Mouse (Mus musculus) hindbrain, embryonic 12.5 days (tissue): Measurements from ENCODE around the gene Ncoa3. TPM values are rescaled to one million over a fixed set of nuclear protein-coding genes. Genes with fewer than 3 reads are reported as not detected.

Experiments used
- ATAC-seq: fragments of 200-750 bp; cut with Nextera tagmentation; 2 replicates; pipeline ENCODE4 v1.8.0; 2017; ENCODE audit warnings: moderate TSS enrichment; ENCODE audit not compliant: low FRiP score
- H3K27ac ChIP-seq: fragments of 300-500 bp; sonication (generic); 2 replicates; pipeline ENCODE4 v1.5.1; 2016; ENCODE audit warnings: mild to moderate bottlenecking
- H3K27me3 ChIP-seq: fragments of 300-500 bp; sonication (generic); 2 replicates; pipeline ENCODE4 v1.6.1; 2016; ENCODE audit warnings: mild to moderate bottlenecking
- H3K36me3 ChIP-seq: fragments of 300-500 bp; sonication (generic); 2 replicates; pipeline ENCODE4 v1.6.1; 2016; ENCODE audit warnings: mild to moderate bottlenecking
- H3K4me1 ChIP-seq: fragments of 300-500 bp; sonication (generic); 2 replicates; pipeline ENCODE4 v1.6.1; 2016
- H3K4me2 ChIP-seq: fragments of 300-500 bp; sonication (generic); replicated peaks from 2 replicates; pipeline ENCODE4 v1.6.1; 2016; ENCODE audit warnings: mild to moderate bottlenecking
- H3K4me3 ChIP-seq: fragments of 300-500 bp; sonication (generic); 2 replicates; pipeline ENCODE4 v1.5.1; 2016; ENCODE audit warnings: mild to moderate bottlenecking
- H3K9ac ChIP-seq: fragments of 300-500 bp; sonication (generic); 2 replicates; pipeline ENCODE4 v1.6.1; 2016; ENCODE audit warnings: mild to moderate bottlenecking, moderate library complexity
- H3K9me3 ChIP-seq: fragments of 300-500 bp; sonication (generic); replicated peaks from 2 replicates; pipeline ENCODE4 v1.6.1; 2016; ENCODE audit warnings: mild to moderate bottlenecking
- WGBS: fragments of 180-500 bp; shearing (Covaris S2); methylation state at CpG from one replicate; pipeline ENCODE4 v1.1.7; 2016; 5-methylcytosine and 5-hydroxymethylcytosine counted together
- polyA plus RNA-seq: library from polyadenylated mRNA; unstranded; fragments of >200 nt; fragmentation: Nextera tagmentation; extraction: Ambion mirVana; gene quantifications from 2 replicates; pipeline ENCODE4 v1.2.1, GENCODE M21; 2016

The Ncoa3 gene
- polyA plus RNA-seq, 1 experiment from 2014 or later = 14.9 TPM

DNA sequence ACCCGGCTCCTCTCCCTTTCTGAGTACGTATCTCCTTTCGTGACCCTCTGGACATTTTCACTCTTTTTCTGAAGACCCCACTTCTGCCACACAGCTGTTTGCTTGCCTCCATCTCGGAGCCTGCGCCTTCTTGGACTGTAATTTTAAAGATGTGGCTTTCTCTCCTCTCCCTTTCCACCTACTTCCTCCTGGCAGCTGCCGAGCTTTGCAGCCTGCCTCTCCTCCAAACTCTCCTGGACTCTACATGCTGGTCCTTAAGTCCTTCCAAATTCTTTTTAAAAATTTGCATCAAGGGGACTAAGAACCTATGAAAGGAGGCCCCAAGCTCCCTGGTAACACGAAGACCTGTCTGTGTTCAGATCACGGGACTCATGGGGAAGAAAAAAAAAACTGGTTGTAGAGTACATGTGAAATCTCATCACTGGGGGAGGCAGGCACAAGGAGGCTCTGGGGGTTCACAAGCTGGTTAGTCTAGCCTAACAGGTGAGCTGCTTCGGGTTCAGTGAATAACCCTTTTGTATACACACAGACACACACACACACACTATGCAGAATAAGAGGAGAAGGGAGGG lies 35.1 kb upstream of the Ncoa3 start:
- no peak for ATAC-seq
- H3K4me2 ChIP-seq = no peak overlapping the region
- H3K4me1 ChIP-seq = peaks cover 3% of the 10 kb centered on the region; the same call in 1 of the 2 replicates
- no peak overlapping the region for H3K27ac ChIP-seq
- no peak overlapping the region for H3K4me3 ChIP-seq
- no peaks in the 10 kb centered on the region for H3K36me3 ChIP-seq
- 72% methylated on average over 9 of the region's 9 CpGs for WGBS
- H3K9ac ChIP-seq = no peak overlapping the region
- H3K27me3 ChIP-seq = no peaks in the 10 kb centered on the region
- H3K9me3 ChIP-seq = no peaks in the 10 kb centered on the region

GRCm38 (mm10) chr2:165958556-165958955 lies 33.9 kb upstream of the Ncoa3 start:
- Histone ChIP-seq H3K4me3 (no peak overlapping the region), H3K4me1 (peaks cover 3% of the 10 kb centered on the region; the same call in 1 of the 2 replicates), H3K36me3 (no peaks in the 10 kb centered on the region), H3K27ac (no peak overlapping the region), H3K9me3 (no peaks in the 10 kb centered on the region), H3K27me3 (no peaks in the 10 kb centered on the region), H3K4me2 (no peak overlapping the region), H3K9ac (no peak overlapping the region)
- no peak for ATAC-seq
- 62% methylated on average over 6 of the region's 6 CpGs for WGBS

DNA sequence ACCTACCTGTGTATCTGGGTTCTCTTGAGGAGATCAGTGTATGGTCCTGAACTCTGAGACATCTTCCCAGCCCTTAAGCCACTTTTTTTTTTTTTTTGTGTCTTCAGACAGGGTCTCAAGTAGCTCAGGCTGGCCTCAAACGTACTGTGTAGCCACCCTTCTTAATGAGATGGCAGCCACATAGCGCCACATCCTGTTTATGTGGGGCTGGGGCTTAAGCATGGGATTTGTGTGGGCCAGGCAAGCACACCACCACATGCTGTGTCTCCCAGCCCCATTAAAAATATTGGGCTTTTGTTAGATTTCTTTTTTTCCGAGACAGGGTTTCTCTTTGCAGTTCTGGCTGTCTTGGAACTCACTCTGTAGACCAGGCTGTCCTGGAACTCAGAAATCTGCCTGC lies 31.7 kb upstream of the Ncoa3 start:
- no peak overlapping the region for H3K4me3 ChIP-seq
- ATAC-seq = no peak
- 73% methylated on average over 3 of the region's 3 CpGs for WGBS
- H3K4me2 ChIP-seq = no peak overlapping the region
- no peaks in the 10 kb centered on the region for H3K36me3 ChIP-seq
- H3K9me3 ChIP-seq = no peaks in the 10 kb centered on the region
- H3K27ac ChIP-seq = no peak overlapping the region
- H3K4me1 ChIP-seq = peaks cover 3% of the 10 kb centered on the region; the same call in 1 of the 2 replicates
- no peak overlapping the region for H3K9ac ChIP-seq
- no peaks in the 10 kb centered on the region for H3K27me3 ChIP-seq

DNA sequence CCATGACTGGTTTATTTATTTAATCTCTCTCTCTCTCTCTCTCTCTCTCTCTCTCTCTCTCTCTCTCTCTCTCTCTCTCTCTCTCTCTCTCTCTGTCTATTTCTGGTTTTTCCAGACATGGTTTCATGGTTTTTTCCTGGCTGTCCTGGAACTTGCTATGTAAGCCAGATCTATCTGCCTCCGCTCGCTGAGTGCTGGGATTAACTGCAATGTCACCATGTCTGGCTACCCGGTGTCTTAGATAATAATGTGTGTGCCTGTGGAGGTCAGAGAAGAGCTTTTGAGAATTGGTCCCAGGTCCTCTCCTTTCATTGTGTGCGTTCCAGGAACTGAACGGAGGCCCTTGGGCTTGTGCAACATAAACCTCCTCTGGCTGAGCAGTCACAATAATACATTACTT lies 29.6 kb upstream of the Ncoa3 start:
- Histone ChIP-seq H3K4me2 (no peak overlapping the region), H3K36me3 (no peaks in the 10 kb centered on the region), H3K4me3 (no peak overlapping the region), H3K9me3 (no peaks in the 10 kb centered on the region), H3K4me1 (peaks cover 3% of the 10 kb centered on the region; the same call in 1 of the 2 replicates), H3K27ac (no peak overlapping the region), H3K9ac (no peak overlapping the region), H3K27me3 (no peaks in the 10 kb centered on the region)
- 89% methylated on average over 5 of the region's 5 CpGs for WGBS
- no peak for ATAC-seq

DNA sequence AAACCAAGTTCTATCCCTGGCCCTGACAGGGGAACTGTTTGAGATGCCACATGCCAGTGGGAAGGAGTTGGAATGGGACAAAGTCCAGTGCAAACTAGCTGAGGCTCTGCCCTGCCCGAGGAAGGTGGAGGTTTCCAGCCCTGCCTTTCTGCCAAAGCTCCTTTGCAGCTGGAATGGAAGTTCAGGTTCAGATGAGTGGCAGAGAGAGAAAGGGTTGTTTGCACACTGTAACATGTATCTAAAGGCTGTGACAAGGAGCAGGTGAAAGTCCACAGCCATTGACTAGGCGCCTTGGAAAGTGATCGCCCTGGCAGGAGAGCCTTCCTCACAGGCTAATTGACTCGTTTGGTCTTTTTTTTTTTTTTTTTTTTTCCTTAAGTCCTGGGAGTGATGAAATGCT lies 28.3 kb upstream of the Ncoa3 start:
- Histone ChIP-seq H3K4me2 (no peak overlapping the region), H3K4me3 (no peak overlapping the region), H3K9ac (no peak overlapping the region), H3K27me3 (no peaks in the 10 kb centered on the region), H3K9me3 (no peaks in the 10 kb centered on the region), H3K36me3 (no peaks in the 10 kb centered on the region), H3K4me1 (peaks cover 10% of the 10 kb centered on the region), H3K27ac (no peak overlapping the region)
- no peak for ATAC-seq
- WGBS = 44% methylated on average over 4 of the region's 4 CpGs

DNA sequence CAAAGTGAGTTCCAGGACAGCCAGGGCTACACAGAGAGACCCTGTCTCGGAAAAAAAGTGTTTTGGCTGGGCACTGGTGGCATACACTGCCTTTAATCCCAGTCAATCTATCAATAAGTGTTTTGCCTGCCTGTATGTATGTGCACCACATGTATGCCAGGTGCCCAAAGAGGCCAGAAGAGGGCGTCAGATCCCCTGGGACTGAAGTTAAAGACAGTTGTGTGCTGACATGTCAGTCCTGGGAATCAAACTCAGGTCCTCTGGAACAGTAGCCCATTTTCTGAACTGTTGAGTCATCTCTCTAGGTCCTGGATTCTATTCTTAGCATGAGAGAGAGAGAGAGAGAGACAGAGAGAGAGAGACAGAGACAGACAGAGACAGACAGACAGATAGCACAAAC lies 25.4 kb upstream of the Ncoa3 start:
- ATAC-seq = no peak
- H3K27ac ChIP-seq = peak overlapping the region; percentile 25
- H3K4me2 ChIP-seq = no peak overlapping the region
- H3K27me3 ChIP-seq = no peaks in the 10 kb centered on the region
- 90% methylated on average over 2 of the region's 2 CpGs for WGBS
- H3K9ac ChIP-seq = no peak overlapping the region
- no peaks in the 10 kb centered on the region for H3K9me3 ChIP-seq
- no peak overlapping the region for H3K4me3 ChIP-seq
- H3K4me1 ChIP-seq = peaks cover 13% of the 10 kb centered on the region
- no peaks in the 10 kb centered on the region for H3K36me3 ChIP-seq

DNA sequence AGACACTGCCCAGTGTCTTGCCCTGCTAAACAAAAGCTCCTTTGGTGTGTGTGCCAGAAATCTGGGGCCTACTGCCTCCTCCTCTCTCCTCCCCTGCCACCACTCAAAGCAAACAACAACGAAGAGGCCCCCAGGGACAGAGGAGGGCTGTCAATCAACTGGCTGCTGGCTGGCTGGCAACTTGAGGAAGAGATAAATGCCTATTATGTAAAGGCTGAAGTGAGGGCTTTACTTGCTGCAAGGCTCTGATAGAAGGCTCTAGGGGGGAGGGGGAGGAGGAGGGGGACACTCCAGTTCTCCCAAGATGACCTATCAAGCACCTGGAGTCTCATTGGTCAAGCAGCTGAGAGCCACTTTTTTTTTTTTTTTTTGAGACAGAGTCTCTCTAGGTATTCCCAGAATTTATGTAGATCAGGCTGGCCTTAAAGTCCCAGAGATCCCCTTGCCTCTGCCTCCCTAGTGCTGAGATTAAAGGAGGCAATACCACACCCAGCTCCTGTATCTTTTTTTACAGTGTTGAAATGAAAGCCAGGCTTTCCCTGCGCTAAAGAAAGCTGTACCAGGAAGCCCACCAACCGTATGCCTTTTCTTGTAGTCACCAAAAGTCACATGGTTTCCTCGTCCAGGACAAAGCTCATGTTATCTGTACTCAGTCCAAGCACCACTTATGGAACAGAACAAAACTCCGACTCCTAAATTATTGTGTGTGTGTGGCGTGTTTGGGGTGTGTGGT lies 24.4 kb upstream of the Ncoa3 start:
- peak; percentile 92 for ATAC-seq
- Histone ChIP-seq H3K27me3 (no peaks in the 10 kb centered on the region), H3K27ac (peak overlapping the region; percentile 25), H3K9ac (no peak overlapping the region), H3K4me1 (peaks cover 13% of the 10 kb centered on the region), H3K36me3 (no peaks in the 10 kb centered on the region), H3K9me3 (no peaks in the 10 kb centered on the region), H3K4me3 (no peak overlapping the region), H3K4me2 (no peak overlapping the region)
- WGBS = 58% methylated on average over 6 of the region's 6 CpGs

- ATAC-seq = no peak
- no peaks in the 10 kb centered on the region for H3K27me3 ChIP-seq
- H3K4me2 ChIP-seq = no peak overlapping the region
- H3K4me1 ChIP-seq = peaks cover 13% of the 10 kb centered on the region
- H3K9ac ChIP-seq = no peak overlapping the region
- WGBS = 42% methylated on average over 3 of the region's 3 CpGs
- H3K9me3 ChIP-seq = no peaks in the 10 kb centered on the region
- no peak overlapping the region for H3K4me3 ChIP-seq
- H3K27ac ChIP-seq = 0 out of 2 replicates have a peak overlapping the region, but pooled peaks have one; percentile 40
- H3K36me3 ChIP-seq = no peaks in the 10 kb centered on the region
Observed at GRCm38 (mm10) chr2:165968876-165969275, 23.6 kb upstream of the Ncoa3 start.

DNA sequence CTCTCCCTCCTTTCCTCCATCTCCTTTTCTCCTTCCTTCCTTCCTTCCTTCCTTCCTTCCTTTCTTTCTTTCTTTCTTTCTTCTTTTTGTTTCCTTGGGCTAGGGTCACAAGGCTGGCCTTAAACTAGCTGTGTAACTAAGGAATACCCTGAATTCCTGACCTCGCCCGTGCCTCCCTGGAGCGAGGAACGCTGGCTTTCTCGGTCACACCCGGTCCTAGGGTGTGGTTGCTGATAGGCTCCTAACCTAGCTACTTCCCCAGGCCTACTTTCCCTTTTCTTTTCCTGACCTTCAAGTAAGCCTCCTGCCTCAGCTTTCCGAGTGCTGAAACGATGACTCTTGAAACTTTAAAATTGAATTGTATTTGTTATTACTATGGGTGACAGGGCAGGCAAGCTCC lies 23.0 kb upstream of the Ncoa3 start:
- Histone ChIP-seq H3K4me2 (no peak overlapping the region), H3K36me3 (no peaks in the 10 kb centered on the region), H3K27me3 (no peaks in the 10 kb centered on the region), H3K9ac (no peak overlapping the region), H3K4me1 (peaks cover 13% of the 10 kb centered on the region), H3K9me3 (no peaks in the 10 kb centered on the region), H3K4me3 (no peak overlapping the region), H3K27ac (no peak overlapping the region)
- 56% methylated on average over 8 of the region's 8 CpGs for WGBS
- ATAC-seq = no peak

DNA sequence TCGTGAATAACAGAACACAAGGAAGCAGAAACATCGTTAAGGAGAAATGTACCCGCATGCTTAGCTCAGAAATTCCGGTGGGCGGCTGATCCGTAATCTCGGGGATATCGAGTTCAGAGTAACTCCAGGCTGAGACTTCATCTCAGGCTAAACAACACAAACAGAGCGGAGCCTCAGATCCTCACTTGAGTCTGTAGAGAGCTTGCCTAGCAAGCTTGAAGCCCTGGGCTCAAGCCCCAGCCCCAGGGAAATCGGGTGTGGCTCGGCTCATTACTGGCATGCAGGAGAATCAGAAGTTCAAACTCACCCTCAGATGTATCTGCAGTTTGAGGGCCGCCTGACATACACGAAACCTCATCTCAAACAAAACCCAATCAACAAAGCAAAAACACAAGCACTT lies 22.5 kb upstream of the Ncoa3 start:
- Histone ChIP-seq H3K4me3 (no peak overlapping the region), H3K4me1 (peaks cover 13% of the 10 kb centered on the region), H3K27ac (no peak overlapping the region), H3K9ac (no peak overlapping the region), H3K9me3 (no peaks in the 10 kb centered on the region), H3K27me3 (no peaks in the 10 kb centered on the region), H3K4me2 (no peak overlapping the region), H3K36me3 (no peaks in the 10 kb centered on the region)
- no peak for ATAC-seq
- 92% methylated on average over 13 of the region's 13 CpGs for WGBS

DNA sequence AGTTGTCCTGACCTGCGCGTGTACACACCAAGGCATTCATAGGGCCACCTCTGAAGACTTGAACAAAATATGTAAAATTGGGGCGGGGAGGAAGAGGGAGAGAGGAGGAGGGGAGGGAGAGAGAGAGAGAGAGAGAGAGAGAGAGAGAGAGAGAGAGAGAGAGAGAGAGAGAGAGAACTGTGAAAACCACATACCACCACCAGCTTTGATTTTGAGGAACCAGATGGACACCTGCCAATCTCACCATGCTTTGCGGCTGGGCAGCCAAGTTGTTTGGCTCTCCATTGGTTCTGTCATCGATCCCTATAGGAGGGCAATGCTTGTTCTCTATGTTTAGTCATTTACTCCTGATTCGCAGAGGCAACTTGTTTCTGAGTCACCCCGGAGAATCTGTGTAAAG lies 21.7 kb upstream of the Ncoa3 start:
- WGBS = 86% methylated on average over 7 of the region's 7 CpGs
- H3K27ac ChIP-seq = no peak overlapping the region
- H3K9me3 ChIP-seq = no peaks in the 10 kb centered on the region
- no peak for ATAC-seq
- no peak overlapping the region for H3K4me2 ChIP-seq
- H3K27me3 ChIP-seq = no peaks in the 10 kb centered on the region
- no peaks in the 10 kb centered on the region for H3K36me3 ChIP-seq
- H3K4me3 ChIP-seq = no peak overlapping the region
- no peak overlapping the region for H3K9ac ChIP-seq
- H3K4me1 ChIP-seq = peaks cover 13% of the 10 kb centered on the region

- 0 out of 2 replicates have a peak, but pooled peaks cover under 1% of the 10 kb centered on the region for H3K4me1 ChIP-seq
- no peaks in the 10 kb centered on the region for H3K36me3 ChIP-seq
- ATAC-seq = no peak
- H3K4me2 ChIP-seq = no peak overlapping the region
- no peaks in the 10 kb centered on the region for H3K27me3 ChIP-seq
- H3K4me3 ChIP-seq = no peak overlapping the region
- H3K27ac ChIP-seq = no peak overlapping the region
- H3K9ac ChIP-seq = no peak overlapping the region
- 0 out of 2 replicates have a peak, but pooled peaks cover 5% of the 10 kb centered on the region for H3K9me3 ChIP-seq
- 96% methylated on average over 1 of the region's 1 CpGs for WGBS
Observed at GRCm38 (mm10) chr2:165974383-165974782, 18.1 kb upstream of the Ncoa3 start.

- Histone ChIP-seq H3K4me1 (no peaks in the 10 kb centered on the region), H3K4me2 (no peak overlapping the region), H3K36me3 (no peaks in the 10 kb centered on the region), H3K4me3 (no peak overlapping the region), H3K27me3 (no peaks in the 10 kb centered on the region), H3K9ac (no peak overlapping the region), H3K9me3 (0 out of 2 replicates have a peak, but pooled peaks cover 5% of the 10 kb centered on the region), H3K27ac (no peak overlapping the region)
- no peak for ATAC-seq
- WGBS = 69% methylated on average over 3 of the region's 3 CpGs
Observed at GRCm38 (mm10) chr2:165976186-165976585, 16.2 kb upstream of the Ncoa3 start.
